Mouse (Mus musculus): ENCODE data around the gene Mmp27. TPM values are rescaled to one million over a fixed set of nuclear protein-coding genes. Genes with fewer than 3 reads are reported as not detected.

The Mmp27 gene
- polyA plus RNA-seq, 1 experiment = not detected

DNA sequence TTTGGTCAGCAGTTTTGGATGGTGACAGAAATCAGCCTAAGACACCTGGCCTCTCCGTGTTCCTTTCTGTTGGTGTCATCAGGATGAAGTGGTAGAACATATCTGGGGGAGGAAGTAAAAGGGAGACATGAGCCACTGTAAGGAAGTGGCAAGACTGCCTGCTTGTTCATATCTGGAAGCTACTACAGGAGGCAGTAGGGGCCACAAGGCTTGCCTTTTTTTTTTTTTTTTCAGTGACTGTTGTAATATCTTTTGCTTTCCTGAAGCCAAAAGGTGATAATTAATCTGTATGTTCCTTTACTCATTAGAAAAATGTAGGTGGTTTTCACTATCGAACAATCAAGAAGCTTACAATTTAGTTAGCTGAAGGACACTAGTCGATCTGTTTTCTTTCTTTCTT lies 51.4 kb downstream of the Mmp27 start:
- Histone ChIP-seq H3K4me3 (ENCODE audit: low read depth, low read length) (no peak overlapping the region), H3K9me3 (replicated peaks; ENCODE audit: control insufficient read depth, insufficient read depth, low read length, poor library complexity, severe bottlenecking) (no peaks in the 10 kb centered on the region), H3K27ac (ENCODE audit: insufficient read depth, low read length) (no peak overlapping the region), H3K4me1 (ENCODE audit: control insufficient read depth, insufficient read depth, low read length) (no peaks in the 10 kb centered on the region), H3K36me3 (ENCODE audit: control insufficient read depth, insufficient read depth, low read length, poor library complexity, severe bottlenecking) (no peaks in the 10 kb centered on the region), H3K27me3 (ENCODE audit: control insufficient read depth, insufficient read depth, low read length, poor library complexity, severe bottlenecking) (no peaks in the 10 kb centered on the region), H3K9ac (ENCODE audit: low read depth, poor library complexity, severe bottlenecking) (no peak overlapping the region)
- TF ChIP-seq CTCF (IDR thresholded peaks at IDR 0.05; ENCODE audit: low read depth, low read length) (no peak), POLR2A (IDR thresholded peaks at IDR 0.05; ENCODE audit: insufficient read depth, low read length) (no peak), EP300 (IDR thresholded peaks at IDR 0.05; ENCODE audit: insufficient read depth, low read depth, low read length) (no peak)

DNA sequence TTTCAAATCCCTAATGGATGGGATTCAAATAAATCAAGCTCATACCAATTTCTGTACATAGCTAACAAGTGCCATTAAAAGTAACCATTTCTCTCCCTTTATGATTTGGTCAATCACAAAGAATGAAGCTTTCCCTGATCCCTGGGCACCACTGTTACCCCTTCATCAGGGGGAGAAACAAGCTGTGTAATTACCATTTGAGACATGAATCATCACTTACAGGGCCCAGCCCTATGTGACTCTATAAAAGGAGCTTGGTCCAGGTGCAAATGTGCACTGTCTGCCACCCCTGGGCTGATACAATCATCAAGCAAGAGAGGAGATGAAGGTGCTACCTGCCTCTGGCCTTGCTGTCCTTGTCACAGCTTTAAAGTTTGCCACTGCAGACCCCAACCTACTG lies 56.7 kb downstream of the Mmp27 start, which contains the start of gene Mmp20:
Gene Mmp20, plus strand, starts transcription at position 301 of the 400 bp plus-strand sequence.
- Histone ChIP-seq H3K36me3 (ENCODE audit: control insufficient read depth, insufficient read depth, low read length, poor library complexity, severe bottlenecking) (no peaks in the 10 kb centered on the region), H3K4me3 (ENCODE audit: low read depth, low read length) (no peak within 1 kb of the TSS), H3K9me3 (replicated peaks; ENCODE audit: control insufficient read depth, insufficient read depth, low read length, poor library complexity, severe bottlenecking) (no peaks in the 10 kb centered on the region), H3K9ac (ENCODE audit: low read depth, poor library complexity, severe bottlenecking) (no peak within 1 kb of the TSS), H3K4me1 (ENCODE audit: control insufficient read depth, insufficient read depth, low read length) (no peaks in the 10 kb centered on the region), H3K27me3 (ENCODE audit: control insufficient read depth, insufficient read depth, low read length, poor library complexity, severe bottlenecking) (no peaks in the 10 kb centered on the region), H3K27ac (ENCODE audit: insufficient read depth, low read length) (no peak within 1 kb of the TSS)
- TF ChIP-seq POLR2A (IDR thresholded peaks at IDR 0.05; ENCODE audit: insufficient read depth, low read length) = no peak
- TF ChIP-seq CTCF (IDR thresholded peaks at IDR 0.05; ENCODE audit: low read depth, low read length) = no peak
- no peak for TF ChIP-seq EP300 (IDR thresholded peaks at IDR 0.05; ENCODE audit: insufficient read depth, low read depth, low read length)

Other genes starting within 250 kb of the Mmp27 start
- gene Mmp12, start 227.0 kb upstream of the Mmp27 start, polyA plus RNA-seq (2011; ENCODE audit: insufficient read depth, insufficient read length, low read depth, missing spikeins) = 0.37 and 0.40 TPM in 2 replicates
- gene Mmp1b, start 183.3 kb upstream of the Mmp27 start, polyA plus RNA-seq (2011; ENCODE audit: insufficient read depth, insufficient read length, low read depth, missing spikeins) = not detected in 2 replicates
- 2.3 and 3.9 TPM in 2 replicates for gene Mmp3, start 125.6 kb upstream of the Mmp27 start, polyA plus RNA-seq (2011; ENCODE audit: insufficient read depth, insufficient read length, low read depth, missing spikeins)
- not detected in 2 replicates for gene Mmp10, start 69.0 kb upstream of the Mmp27 start, polyA plus RNA-seq (2011; ENCODE audit: insufficient read depth, insufficient read length, low read depth, missing spikeins)
- not detected in 2 replicates for gene Mmp8, start 12.9 kb upstream of the Mmp27 start, polyA plus RNA-seq (2011; ENCODE audit: insufficient read depth, insufficient read length, low read depth, missing spikeins)
- gene Mmp20, start 56.8 kb downstream of the Mmp27 start, polyA plus RNA-seq (2011; ENCODE audit: insufficient read depth, insufficient read length, low read depth, missing spikeins) = not detected in 2 replicates
- gene Mmp7, start 120.7 kb downstream of the Mmp27 start, polyA plus RNA-seq (2011; ENCODE audit: insufficient read depth, insufficient read length, low read depth, missing spikeins) = not detected in 2 replicates
- 60.2 and 62.0 TPM in 2 replicates for gene Tmem123, start 192.6 kb downstream of the Mmp27 start, polyA plus RNA-seq (2011; ENCODE audit: insufficient read depth, insufficient read length, low read depth, missing spikeins)

Data from ES-Bruce4 (cell line).